Mouse (Mus musculus): ENCODE measurements at regions not wholly inside any gene's neighbourhood (a gene's known extent, or its start where the extent isn't known, plus 50 kb on each side); places are given as distances from the start of the nearest gene placed in this dataset.

DNA sequence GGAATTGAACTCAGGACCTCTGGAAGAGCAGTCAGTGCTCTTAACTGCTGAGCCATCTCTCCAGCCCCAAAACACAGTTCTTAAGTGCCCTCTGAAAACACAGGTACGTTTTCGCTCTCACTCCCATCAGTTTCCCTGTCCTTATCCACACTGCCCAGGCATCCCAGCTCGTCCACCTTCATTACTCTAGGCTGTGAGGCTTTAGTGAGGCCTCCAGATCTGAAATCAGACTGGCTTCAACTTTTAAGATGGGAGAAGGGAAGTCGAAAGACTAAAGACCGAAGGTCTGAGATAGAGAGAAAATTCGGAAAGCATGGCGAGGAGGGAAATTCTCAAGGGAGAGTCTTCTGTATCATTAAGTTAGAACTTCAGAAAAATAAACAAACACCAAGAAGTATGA lies 54.8 kb upstream of the Tet2 start:
- DNase-seq, result no peak

DNA sequence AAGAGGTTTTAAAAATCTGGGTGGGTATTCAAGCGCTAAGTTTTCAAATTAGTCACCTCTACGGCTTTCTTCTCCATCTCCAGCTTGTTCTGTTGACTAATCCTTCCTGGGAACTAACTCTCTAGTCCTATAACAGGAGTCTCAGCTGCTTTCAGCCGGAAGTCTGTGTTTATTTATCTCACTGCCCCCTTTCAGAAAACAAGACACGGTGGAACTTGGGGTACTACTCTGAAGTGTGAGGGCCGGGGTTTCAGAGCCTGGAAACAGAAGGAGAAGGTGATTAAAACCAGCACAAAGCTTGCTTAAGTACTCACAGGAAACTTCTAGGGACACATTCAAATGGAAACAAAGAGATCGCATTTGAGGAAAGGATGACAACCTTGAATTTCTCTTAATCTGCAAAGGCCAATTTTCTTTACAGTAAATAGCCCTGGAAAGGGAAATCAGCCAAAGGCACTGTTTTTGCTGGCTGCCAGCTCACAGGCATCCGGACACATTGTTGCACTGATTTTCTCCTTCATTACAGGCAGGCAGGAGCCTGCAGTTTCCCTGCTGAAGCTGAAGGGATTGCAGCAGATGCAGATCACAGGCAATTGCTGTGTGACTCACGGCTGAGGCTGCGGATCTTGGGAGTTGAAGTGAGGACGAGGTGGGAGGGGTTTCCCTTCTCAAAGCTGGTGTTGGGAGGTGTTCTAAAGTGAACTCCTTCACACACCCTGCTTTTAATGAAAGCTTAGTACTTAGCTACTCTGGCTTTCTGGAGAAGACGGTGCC lies 55.7 kb upstream of the Tet2 start:
- DNase-seq, result peak; percentile 26 to 62

DNA sequence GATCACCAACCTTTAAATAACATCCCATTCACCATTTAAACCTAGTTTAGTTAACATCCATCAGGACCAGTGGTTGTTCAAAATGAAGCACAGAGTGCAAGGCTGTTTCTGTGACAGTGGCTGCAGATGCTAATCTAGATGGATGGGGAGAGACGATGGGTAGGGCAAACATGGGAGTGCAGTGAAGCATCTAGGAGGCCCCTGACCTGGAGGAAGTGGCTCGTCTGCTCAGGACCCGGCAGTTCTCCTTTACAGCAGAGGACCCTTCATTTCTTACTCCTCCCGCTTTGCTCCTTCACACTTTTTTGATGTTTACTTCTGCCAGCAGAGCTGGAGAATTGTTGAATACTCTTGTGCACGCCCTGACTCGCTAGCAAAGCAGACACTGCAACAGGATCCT lies 60.5 kb upstream of the Tet2 start:
- no peak for DNase-seq

DNA sequence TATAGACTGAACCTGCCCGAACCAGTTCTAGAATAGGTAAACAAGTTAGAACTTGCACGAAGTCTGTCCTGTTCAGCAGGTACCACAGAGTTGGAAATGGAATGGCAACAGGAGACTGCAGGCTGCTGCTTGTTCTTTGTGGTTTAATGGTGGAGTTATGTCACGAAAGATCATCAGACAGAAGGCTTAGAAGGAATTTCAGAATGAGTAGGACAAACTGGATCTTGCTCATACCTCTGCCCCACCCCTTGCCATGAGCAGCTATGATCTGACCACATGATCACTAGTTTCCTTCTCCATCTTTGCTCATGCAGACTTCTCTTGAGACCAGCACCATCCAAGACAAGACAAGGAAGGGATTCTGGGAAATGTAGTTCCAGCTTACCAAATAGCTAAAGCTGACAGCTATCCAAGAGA lies 63.9 kb upstream of the Tet2 start:
- DNase-seq, result no peak

DNA sequence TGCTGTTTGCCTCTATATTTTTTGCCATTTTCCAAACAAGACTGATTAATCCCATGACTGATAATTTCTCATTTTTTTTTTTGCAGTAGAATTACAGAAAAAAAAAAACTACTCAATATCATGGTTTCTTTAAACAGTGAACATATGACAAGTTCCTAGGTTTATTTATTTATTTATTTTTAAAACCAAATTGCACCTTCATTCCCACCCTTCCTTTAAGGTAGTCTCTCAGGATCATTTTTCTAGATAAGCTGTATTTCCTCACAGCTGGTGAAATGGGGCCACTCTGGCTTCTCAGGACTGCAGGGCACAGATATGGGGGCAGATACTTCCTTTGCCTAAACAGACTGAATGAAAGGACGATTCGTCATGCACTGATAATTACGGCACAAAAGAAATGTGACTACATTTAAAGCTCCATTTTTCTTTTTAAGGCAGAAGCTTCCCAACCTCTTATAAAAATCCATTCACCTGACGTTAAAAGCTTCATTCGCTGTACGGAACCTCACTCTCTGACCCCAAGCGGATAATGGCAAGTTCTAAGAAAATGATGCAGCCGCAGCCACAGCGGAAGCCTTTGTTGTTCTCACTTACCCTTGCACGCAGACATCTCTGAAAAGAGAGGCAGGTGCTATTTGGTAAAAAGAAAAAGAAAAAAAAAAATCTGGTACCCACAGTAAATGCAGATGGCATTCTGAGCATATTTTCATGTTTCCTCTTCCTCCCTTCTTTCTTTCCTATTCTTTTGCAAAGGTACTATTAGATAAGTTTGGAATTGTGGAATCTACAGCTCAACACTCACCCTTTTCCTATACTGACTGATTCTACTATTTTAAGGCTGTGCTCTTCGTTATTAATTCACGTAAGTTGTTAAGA lies 69.1 kb upstream of the Tet2 start:
- no peak for DNase-seq

DNA sequence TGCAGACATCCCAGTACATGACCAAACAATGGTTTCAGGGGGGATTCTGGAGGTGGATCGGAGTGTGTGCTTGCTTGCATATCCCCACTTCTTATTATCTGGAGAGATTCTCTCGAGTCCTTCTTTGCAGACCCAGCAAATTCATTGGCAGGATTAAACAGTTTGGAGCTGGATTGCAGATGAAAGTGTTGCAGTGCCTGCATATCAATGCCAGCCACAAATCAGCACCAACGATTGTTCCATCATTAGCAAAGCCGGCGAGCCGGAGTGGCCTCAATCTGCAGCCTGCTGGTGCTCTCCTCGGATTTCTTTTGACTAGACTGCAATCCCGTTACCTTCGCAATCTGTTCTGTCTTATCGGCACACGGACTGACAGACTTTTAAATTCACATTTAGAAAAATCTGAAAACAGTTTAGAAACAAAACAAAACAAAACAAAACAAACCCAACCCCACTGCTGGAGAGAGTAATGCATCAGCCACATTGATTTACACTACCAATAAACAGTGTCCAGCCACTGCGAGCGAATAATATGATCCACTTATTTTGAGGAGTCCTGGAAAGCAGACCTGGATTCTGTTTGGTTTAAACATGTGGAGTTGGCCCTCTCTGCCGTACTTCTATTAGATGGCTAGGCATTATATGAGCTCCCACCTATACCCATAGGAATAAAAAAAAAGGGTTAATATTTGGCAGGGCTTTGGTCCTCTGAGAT lies 69.9 kb upstream of the Tet2 start:
- DNase-seq, result no peak

DNA sequence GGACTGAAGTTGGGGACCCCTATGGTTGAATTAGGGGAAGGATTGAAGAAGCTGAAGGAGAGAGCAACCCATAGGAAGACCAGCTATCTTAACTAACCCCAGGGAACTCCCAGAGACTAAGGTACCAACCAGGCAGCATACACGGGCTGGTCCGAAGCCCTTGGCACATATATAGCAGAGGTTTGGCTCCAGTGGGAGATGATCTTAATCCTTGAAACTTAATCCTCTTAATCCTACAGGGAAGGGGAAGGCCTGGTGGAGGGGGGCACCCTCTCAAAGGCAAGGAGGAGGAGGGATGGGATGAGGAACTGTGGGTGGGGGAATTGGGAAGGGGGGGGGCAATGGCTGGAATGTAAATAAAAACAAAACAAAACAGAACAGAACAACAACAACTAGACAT lies 72.1 kb upstream of the Tet2 start:
- no peak for DNase-seq

DNA sequence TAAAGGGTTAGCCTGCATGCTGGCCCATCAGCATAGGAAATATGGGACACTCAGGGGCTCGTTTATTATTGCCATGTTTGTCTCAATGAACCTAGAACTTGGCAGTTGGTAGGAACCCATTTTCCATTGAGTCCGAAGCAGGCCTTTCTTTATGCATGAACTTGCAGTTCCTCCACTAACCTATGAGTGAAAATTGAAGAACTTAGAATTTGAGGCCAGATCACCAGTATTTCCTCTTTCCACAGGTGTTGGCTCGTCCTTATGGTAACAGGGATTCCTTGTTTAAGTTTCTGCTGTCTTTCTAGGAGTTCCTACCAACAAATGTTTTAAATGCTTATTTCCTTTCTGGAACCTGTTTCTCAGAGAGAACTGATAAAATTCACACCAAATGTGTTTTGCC lies 73.6 kb upstream of the Tet2 start:
- DNase-seq, result no peak

DNA sequence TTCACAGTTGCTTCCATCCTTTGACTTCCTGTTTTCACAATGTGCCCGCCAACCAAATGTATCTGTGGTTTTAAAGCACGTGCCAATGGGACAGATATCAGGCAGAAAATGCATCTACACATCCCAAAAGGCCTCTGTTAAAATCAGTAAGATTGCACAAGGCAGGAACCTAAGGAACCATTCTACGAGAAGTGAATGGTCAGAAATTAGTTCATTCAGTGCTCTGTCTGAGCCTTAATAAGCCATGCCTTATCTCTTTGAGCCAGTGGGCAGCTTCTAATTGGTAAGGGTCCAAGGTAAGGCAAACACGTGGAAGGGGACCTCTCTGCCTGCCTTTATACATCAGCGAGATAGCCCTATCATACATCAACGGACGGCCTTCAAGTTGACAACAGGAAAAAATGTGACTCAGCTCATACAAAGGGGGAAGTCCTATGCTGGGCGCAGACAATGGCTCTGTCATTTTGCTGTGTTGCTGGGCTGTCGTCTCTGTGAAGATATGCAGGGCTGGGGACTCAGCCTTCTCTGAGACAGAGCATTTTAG lies 78.3 kb upstream of the Tet2 start:
- no peak for DNase-seq

DNA sequence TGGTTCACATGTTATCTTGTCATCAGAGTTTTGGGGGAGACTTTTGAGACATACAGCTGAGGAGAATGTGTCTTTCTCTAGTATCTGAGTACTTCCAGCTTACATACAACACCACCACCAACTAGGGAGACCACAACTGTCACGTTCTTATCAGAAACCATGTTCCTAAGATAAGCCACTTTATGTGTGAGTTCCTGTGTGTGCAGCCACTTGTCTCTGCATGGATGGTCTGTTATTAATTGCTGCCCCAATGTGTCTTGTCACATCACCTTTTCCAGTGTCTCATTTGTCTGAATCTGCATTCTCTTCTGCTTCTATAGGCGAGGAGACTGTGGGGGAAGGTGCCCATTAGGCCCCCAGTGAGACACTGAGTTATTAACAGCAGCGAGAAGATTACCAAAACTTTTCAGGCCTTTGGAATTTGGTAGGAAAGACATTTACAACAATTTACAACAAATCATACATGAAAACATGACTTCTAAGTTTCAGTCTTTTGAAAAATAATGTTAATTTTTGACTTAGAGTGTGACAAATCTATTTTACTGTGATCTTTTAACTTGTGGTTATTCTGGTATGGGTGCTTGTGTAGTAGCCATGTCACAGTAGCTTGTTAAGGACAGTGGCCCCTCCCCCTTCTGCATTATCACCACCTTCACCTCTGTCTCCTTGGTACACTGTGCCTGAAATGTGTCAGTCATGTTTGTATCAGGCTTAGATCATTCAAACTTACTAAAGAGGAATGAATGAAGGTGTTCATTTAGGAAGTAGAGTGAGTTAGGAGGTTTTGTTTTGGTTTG lies 79.3 kb upstream of the Tet2 start:
- no peak for DNase-seq

DNA sequence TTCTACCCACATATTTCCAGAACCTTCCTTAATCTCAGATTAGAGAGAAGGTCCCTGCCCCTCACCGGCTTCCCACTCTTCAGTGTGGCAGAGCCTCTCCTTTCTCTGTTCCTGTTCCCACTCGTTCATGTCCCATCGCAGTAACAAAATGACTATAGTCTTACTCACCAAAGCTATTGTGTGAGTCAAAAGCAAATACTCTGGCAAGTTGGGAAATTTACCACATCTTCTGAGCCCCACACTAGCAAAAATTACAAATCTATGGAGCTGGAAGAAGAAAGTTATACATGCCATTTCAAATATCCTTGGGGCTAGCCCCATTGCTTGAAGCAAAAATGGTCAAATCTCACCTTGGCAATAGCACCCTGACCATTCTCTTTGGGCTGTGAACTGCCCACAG lies 80.1 kb upstream of the Tet2 start:
- no peak for DNase-seq

DNA sequence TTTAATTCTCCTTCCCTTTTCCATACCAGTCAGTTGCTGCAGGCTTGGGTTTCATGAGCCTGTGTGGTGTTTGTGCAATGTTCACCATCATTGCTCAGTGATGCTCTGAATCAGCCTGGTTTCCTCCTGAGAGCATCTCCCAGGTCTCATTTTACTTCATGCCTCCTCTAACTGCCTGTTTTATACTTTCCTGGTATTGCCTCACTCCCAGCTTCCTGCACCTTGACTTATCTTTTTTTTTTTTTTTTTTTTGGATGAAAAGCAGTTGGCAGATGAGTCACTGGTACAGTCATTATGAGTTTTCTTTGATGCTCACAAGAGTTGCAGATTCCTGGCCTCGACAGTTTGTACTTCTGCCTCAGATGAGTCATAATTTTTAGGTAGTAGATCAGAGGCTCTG lies 81.5 kb upstream of the Tet2 start:
- DNase-seq, result no peak

DNA sequence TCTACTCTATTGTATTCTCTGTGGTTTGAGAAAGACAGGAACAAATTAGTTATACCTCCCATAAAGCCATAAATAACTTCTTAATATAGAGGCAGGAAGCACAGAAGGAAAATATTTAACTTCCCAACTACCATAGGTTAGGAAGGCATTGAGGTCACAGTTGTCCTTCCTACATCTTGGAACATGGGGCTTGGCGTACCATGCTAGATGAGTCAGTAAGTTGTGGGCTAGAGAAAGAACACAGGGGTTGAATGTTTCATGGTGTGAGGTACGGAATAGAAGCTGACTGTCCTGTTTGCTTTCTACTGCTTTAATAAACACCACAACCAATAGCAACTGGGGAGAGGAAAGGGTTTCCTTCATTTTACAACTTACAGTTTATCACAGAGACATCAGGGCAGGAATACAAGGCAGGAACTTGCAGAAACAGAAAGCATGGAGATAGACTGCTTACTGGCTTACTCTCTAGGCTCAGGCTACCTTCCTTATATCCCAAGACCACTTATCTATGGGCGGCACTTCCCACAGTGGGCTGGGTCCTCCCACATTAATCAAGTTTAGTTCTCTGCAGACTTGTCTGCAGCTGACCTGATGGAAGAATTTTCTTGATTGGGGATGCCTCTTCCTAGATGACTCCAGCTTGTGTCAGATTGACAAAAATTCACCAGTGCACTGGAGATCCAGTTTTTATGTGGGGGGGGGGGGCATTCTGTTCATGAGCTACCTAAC lies 82.3 kb upstream of the Tet2 start:
- DNase-seq, result no peak

DNA sequence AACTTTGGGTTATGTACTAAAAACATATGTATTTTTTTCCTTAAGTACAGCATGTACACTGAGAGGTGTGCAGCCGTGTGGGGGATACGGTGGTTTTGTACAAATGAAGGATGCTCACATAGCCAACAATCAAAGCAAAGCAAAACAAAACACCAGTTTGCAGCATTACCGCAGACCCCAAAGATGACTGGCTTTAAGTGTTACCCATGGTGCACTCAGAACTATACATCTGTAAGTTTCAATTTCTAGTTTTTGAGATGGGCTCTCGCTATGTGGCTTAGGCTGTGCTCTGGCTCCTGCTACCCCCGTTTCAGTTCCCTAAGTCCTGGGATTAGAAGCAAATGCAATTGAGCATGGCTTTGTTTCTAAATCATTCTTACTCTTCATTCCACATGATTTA lies 89.4 kb upstream of the Tet2 start:
- DNase-seq, result no peak

DNA sequence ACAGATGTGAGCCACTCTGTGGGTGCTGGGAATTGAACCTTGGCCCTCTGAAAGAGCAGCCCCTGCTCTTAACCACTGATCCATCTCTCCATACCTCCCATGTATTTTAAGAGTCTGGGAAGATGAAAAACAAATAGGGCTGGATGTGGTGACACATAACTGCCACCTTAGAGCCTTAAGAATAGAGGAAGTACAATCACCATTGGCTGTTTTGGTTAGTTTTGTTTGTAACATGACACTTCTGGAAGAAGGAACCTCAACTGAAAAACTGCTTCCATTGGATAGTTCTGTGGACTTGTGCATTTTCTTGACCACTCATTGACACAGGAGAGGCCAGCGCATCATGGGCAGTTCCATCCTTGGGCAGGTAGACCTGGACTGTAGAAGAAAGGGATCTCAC lies 100.7 kb upstream of the Tet2 start:
- DNase-seq, result no peak

DNA sequence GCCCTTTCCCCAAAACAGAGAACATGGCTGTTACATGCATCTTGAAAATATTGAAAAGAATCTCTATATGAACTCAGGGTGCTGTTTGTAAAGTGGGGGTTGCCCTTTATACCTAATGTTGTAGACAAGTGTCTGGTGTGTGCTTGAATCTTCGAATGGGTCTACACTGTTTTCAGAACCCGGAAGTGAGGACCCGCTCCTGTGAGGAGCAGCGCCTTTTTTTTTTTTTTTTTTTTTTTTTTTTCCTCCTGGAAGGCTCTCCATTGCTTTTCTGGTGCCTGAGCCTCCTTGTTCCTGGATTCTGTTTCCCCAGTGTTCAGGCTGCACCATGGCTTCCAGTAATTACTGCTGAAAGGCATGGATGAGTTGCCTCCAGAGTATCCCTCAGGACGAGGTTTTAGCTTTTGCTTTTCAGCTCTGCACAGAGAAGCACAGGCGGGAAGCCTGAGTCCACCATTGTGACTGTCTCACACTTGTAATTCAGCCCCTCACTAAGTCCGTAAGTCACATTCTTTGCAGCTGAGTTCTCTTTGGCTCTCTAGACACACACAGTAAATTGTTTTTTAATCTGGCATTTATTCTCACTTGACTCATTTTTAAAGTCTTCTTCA lies 101.6 kb upstream of the Tet2 start:
- DNase-seq, result no peak

DNA sequence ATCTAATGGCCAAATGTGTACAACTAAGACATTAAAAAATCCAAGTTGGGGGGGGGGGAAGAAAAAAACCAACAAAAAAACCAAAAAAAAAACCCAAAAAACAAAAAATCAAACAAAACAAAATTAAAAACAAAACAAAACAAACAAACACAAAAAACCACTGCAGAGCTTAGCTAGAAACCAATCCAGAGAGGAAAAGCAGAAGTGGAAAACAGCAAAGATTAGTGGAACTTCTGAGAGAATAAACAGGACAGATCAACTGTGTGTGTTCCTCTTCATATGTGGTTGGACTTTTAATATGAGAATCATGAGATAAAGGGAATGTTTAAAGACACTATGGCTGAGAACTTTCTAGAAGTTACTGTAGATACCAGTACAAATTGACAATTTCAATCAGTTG lies 105.1 kb upstream of the Tet2 start:
- DNase-seq, result no peak

DNA sequence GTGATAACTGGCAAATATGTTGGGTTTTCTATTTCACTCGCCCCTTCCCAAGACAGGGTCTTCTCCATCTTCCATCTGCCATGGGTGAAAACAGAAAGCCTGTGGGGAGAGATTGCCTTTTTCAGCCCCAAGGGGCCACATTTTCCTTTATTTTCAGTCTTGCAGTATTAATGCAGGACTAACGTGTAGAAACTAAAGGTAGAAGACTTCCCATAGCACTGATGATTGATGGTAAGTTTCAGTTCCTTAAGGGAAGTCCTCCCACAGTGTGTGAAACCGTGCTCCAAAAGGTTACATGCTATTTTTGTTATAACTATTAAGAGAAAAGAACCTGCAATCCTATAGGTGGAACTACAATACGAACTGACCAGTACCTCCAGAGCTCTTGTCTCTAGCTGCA lies 107.1 kb upstream of the Tet2 start:
- no peak for DNase-seq

DNA sequence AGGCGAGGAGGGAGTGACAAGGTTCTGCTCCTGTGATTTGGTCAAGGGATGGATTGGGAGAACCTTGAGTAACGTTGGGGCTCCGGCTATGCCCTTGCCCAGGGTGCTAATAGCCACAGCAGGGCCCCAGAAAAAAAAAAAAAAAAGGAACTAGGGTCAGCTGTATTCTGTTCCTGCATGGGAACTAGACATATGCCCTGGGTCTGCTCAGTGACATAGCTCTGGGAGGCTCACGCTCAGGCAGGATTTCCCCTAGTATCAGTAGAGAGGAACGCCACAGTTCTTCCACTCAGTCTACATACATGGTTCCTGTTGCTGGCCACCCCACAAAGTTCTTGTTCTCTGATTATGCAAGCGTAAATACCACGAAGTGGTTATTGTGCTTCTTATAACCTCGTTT lies 114.8 kb upstream of the Tet2 start:
- no peak for DNase-seq

DNA sequence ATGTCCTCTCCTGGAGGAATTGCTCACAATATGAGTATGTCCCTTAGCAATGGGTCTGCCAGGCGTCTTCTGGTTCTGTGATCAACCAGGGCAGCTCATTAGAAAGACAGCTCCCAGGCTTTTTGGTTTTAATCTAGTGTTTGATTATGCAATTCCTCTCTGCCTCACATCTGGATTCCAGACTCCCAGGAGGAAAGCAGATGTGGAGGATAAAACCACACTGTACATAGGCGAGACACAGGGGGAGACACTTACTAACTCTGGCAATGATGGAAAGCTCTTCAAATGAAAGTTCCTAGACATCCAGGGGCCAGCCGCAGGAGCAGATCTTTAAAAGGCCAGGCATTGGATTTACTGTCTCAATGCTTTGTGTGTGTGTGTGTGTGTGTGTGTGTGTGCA lies 116.4 kb upstream of the Tet2 start:
- DNase-seq, result no peak

DNA sequence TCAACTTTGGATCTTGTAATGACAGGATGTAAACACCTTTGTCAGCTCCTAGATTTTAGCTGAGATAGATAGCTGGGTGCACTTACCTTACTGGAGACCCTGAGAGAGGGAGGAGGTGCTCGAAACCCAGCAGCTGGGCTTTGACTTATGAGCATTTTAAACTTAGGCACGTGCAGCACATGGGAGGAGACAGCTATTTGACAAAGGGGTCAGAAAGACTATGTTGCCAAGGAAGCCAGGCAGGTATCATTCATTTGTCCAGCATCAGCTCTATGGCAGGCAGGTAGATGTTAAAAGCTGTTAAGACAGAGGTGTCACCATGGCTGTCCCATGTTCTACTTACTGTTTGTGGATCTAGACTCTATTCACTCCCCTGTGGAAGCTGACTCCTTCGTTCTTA lies 120.0 kb upstream of the Tet2 start:
- DNase-seq, result no peak
